Mouse (Mus musculus) megakaryocyte, embryonic 14.5 days (primary cell): Measurements from ENCODE around the gene Etv6. TPM values are rescaled to one million over a fixed set of nuclear protein-coding genes. Genes with fewer than 3 reads are reported as not detected.

Source experiments
- H3K27me3 ChIP-seq: replicated peaks from 2 replicates; pipeline ENCODE3; 2012; ENCODE audit warnings: inconsistent platforms
- H3K36me3 ChIP-seq: replicated peaks from 2 replicates; pipeline ENCODE3; 2012; ENCODE audit warnings: low read length, inconsistent platforms, mixed read lengths
- H3K4me1 ChIP-seq: 2 replicates; pipeline ENCODE4 v1.6.1; 2012; ENCODE audit warnings: inconsistent platforms
- H3K4me3 ChIP-seq: replicated peaks from 2 replicates; pipeline ENCODE3; 2012; ENCODE audit warnings: moderate library complexity, mild to moderate bottlenecking, inconsistent platforms
- H3K9me3 ChIP-seq: 2 replicates; pipeline ENCODE4 v1.6.1; 2012; ENCODE audit warnings: inconsistent platforms
- FLI1 ChIP-seq: IDR thresholded peaks from 2 replicates; pipeline ENCODE4 v1.6.1; 2012; ENCODE audit warnings: low read length, inconsistent platforms, mixed read lengths
- GATA1 ChIP-seq: IDR thresholded peaks from 3 replicates; pipeline ENCODE4 v1.6.1; 2012; ENCODE audit warnings: mixed read lengths, low read length, inconsistent platforms, borderline replicate concordance
- polyA plus RNA-seq: library from polyadenylated mRNA; stranded (reverse); fragments of >175 nt; gene quantifications from 2 replicates; pipeline ENCODE4 v1.2.3, GENCODE M21; 2012; ENCODE audit warnings: low replicate concordance; ENCODE audit not compliant: insufficient read depth

Etv6 gene
- polyA plus RNA-seq, 1 experiment = 152 TPM

GRCm38 (mm10) chr6:134208180-134208952 lies 172.9 kb downstream of the Etv6 start:
- TF ChIP-seq FLI1 = no peak
- TF ChIP-seq GATA1 = no peak
- Histone ChIP-seq H3K36me3 (peaks cover 97% of the 10 kb centered on the region), H3K9me3 (no peaks in the 10 kb centered on the region), H3K27me3 (no peaks in the 10 kb centered on the region), H3K4me3 (no peak overlapping the region), H3K4me1 (peaks cover 95% of the 10 kb centered on the region)

- no peak for TF ChIP-seq GATA1
- TF ChIP-seq FLI1 = no peak
- H3K36me3 ChIP-seq = peaks cover 97% of the 10 kb centered on the region
- H3K27me3 ChIP-seq = no peaks in the 10 kb centered on the region
- no peak overlapping the region for H3K4me3 ChIP-seq
- H3K9me3 ChIP-seq = no peaks in the 10 kb centered on the region
- peaks cover 79% of the 10 kb centered on the region for H3K4me1 ChIP-seq
These were observed 175.4 kb downstream of the Etv6 start for GRCm38 (mm10) chr6:134210675-134211457.

DNA sequence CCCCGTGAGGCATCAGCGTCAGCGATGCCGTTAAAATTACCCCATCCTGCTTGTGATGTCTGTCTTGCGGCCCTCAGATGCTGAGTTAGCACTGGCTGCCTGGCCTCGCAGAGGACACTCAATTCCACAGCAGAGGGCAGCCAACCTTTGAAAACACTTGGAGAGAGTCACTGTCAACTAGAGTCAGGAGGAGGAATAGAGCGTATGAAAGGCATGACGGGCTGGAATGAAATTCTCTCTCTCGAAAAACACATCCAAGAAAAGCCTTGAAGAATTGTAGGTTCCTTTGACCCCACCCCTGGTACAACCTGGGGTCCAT lies 175.9 kb downstream of the Etv6 start:
- TF ChIP-seq GATA1 (no peak), FLI1 (no peak)
- Histone ChIP-seq H3K27me3 (no peaks in the 10 kb centered on the region), H3K4me1 (peaks cover 76% of the 10 kb centered on the region), H3K36me3 (peaks cover 97% of the 10 kb centered on the region), H3K9me3 (no peaks in the 10 kb centered on the region), H3K4me3 (no peak overlapping the region)

GRCm38 (mm10) chr6:134217747-134218146 lies 182.2 kb downstream of the Etv6 start:
- Histone ChIP-seq H3K4me3 (no peak overlapping the region), H3K36me3 (peaks cover 95% of the 10 kb centered on the region), H3K4me1 (peaks cover 73% of the 10 kb centered on the region), H3K9me3 (no peaks in the 10 kb centered on the region), H3K27me3 (no peaks in the 10 kb centered on the region)
- TF ChIP-seq GATA1 (no peak), FLI1 (no peak)

- peaks cover 97% of the 10 kb centered on the region for H3K36me3 ChIP-seq
- H3K4me1 ChIP-seq = peaks cover 77% of the 10 kb centered on the region
- TF ChIP-seq FLI1 (no peak), GATA1 (no peak)
- H3K4me3 ChIP-seq = no peak overlapping the region
- no peaks in the 10 kb centered on the region for H3K9me3 ChIP-seq
- H3K27me3 ChIP-seq = no peaks in the 10 kb centered on the region
These were observed 182.9 kb downstream of the Etv6 start for GRCm38 (mm10) chr6:134218441-134218840.

DNA sequence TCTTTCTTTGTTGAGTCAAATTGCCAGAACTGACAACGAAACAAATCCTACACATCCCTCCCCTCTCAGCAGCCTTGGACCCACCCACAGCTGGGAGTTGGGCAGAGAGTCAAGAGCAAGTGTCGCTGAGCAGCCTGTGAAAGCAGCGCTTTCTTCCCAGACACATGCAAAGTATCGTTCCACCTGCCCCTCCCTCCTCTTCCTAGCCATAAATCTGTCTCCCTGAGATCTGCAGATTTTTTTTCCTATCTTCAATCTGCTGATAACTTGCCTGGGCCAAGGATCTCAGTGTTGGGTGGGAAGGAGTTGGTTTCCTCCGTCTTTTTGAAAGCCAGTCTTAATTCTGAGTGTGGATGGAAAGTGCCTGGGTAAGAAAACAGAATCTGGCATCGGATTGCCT lies 183.9 kb downstream of the Etv6 start:
- H3K9me3 ChIP-seq = no peaks in the 10 kb centered on the region
- H3K4me1 ChIP-seq = peaks cover 79% of the 10 kb centered on the region
- no peaks in the 10 kb centered on the region for H3K27me3 ChIP-seq
- TF ChIP-seq GATA1 (no peak), FLI1 (no peak)
- H3K4me3 ChIP-seq = no peak overlapping the region
- H3K36me3 ChIP-seq = peaks cover 97% of the 10 kb centered on the region

- TF ChIP-seq GATA1 = no peak
- no peak for TF ChIP-seq FLI1
- H3K4me3 ChIP-seq = peak overlapping the region; percentile 75
- no peaks in the 10 kb centered on the region for H3K9me3 ChIP-seq
- H3K4me1 ChIP-seq = peaks cover 88% of the 10 kb centered on the region
- H3K36me3 ChIP-seq = peaks cover 97% of the 10 kb centered on the region
- no peaks in the 10 kb centered on the region for H3K27me3 ChIP-seq
These were observed 184.8 kb downstream of the Etv6 start for GRCm38 (mm10) chr6:134220209-134220777.

- Histone ChIP-seq H3K4me1 (peaks cover 97% of the 10 kb centered on the region), H3K36me3 (peaks cover 98% of the 10 kb centered on the region), H3K27me3 (no peaks in the 10 kb centered on the region), H3K4me3 (no peak overlapping the region), H3K9me3 (no peaks in the 10 kb centered on the region)
- TF ChIP-seq GATA1 (no peak), FLI1 (no peak)
These were observed 186.9 kb downstream of the Etv6 start for GRCm38 (mm10) chr6:134222248-134222929.

DNA sequence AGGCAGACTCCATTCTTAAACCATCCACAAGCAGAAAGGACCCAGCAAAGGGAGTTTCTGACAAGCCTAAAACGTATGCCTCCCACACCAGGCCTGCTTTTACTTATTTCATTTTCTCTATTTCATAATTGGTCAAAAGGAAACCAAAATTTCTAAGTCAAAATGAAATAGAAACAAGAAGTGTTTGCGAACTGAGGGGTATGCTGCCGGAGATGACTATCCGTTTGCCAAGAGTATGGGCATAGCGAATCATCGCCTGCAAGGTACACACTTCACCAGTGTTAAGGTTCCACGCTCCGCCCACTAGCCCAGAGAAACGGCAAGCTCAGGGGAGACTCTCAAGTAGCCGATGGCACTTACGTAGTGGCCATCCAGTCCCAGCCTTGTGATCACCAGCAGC lies 190.1 kb downstream of the Etv6 start:
- peaks cover 99% of the 10 kb centered on the region for H3K36me3 ChIP-seq
- H3K27me3 ChIP-seq = no peaks in the 10 kb centered on the region
- peaks cover 97% of the 10 kb centered on the region for H3K4me1 ChIP-seq
- H3K9me3 ChIP-seq = no peaks in the 10 kb centered on the region
- TF ChIP-seq FLI1 (no peak), GATA1 (no peak)
- no peak overlapping the region for H3K4me3 ChIP-seq
